Mouse (Mus musculus) thymus, adult 2 months (tissue): ENCODE measurements at regions not wholly inside any gene's neighbourhood (a gene's known extent, or its start where the extent isn't known, plus 50 kb on each side); places are given as distances from the start of the nearest gene placed in this dataset.

Experiments used
- CTCF ChIP-seq: fragments of 200-500 bp; IDR thresholded peaks from 2 replicates; pipeline ENCODE4 v1.5.1; 2012; ENCODE audit warnings: mild to moderate bottlenecking, control low read depth, low read length, moderate library complexity, borderline replicate concordance; ENCODE audit not compliant: control insufficient read depth, poor library complexity, insufficient read depth; ENCODE audit errors: extremely low read depth
- POLR2A ChIP-seq: fragments of 200-500 bp; IDR thresholded peaks from 2 replicates; pipeline ENCODE4 v1.6.1; 2012; ENCODE audit warnings: mild to moderate bottlenecking, low read length, control low read depth, moderate library complexity; ENCODE audit not compliant: control insufficient read depth, poor library complexity, insufficient read depth; ENCODE audit errors: extremely low read depth

- no peak for TF ChIP-seq POLR2A
- no peak for TF ChIP-seq CTCF
These were observed 64.6 kb upstream of the Ankrd55 start for GRCm38 (mm10) chr13:112223616-112224015.
